Mouse (Mus musculus): ENCODE results near the gene Fhod1. TPM values are rescaled to one million over a fixed set of nuclear protein-coding genes. Genes with fewer than 3 reads are reported as not detected.
A peak's percentile ranks its signal among the peaks of the same experiment; 100 is the strongest.

Fhod1 gene
- polyA plus RNA-seq, 1 experiment from 2014 or later: 0.39 TPM

DNA sequence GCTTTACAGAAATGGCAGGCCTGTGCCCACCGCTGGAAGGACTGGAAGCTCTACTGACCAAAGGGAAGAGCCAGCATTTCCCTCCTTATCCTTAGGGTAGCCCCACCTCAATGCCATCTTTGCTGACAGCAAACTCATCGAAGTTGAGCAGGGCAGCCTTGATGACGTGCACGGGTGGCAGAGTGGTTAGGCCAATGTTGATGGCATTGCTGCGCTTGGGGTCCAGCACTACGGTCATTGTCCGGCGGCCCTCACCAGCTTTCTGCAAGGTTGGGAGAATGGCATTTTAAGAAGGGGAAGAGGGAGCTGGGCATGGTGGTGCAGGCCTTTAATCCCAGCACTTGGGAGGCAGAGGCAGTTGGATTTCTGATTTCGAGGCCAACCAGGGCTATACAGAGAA is 15.8 kb downstream of the Fhod1 start:
- Histone ChIP-seq H3K27me3 (replicated peaks; ENCODE audit: control insufficient read depth, insufficient read depth, low read length) (no peaks in the 10 kb centered on the region), H3K4me2 (ENCODE audit: low read length) (no peak overlapping the region), H3K4me3 (ENCODE audit: low read depth, low read length) (no peak overlapping the region), H3K36me3 (ENCODE audit: control insufficient read depth, insufficient read depth, low read length) (peaks cover 66% of the 10 kb centered on the region), H3K9me3 (replicated peaks; ENCODE audit: control insufficient read depth, low read length) (no peaks in the 10 kb centered on the region), H3K4me1 (ENCODE audit: control insufficient read depth, insufficient read depth, low read length) (peaks cover 6% of the 10 kb centered on the region), H3K27ac (ENCODE audit: low read depth, low read length) (no peak overlapping the region), H3K9ac (ENCODE audit: low read length) (no peak overlapping the region)
- WGBS: 95% methylated on average over 9 of the region's 9 CpGs
- DNase-seq (ENCODE audit: low spot score) (no peak), ATAC-seq (no peak)

DNA sequence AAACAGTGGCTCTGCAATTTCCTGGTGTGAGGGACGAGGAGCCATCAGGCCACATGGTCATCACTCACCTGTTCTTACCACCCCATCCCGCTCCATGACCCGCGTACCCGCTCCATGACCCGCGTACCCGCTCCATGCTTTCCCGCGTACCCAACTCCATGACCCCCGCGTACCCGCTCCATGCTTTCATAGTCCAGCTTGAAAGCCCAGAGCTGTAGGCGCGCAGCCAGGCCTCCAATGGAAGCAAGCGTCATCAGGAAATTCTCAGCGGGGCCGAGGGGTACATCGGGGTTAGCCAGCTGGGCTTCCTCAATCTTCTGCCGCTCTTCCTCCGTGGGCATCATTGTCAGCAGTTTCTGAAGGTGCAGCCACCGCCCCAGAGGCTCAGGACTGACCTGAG is 16.3 kb downstream of the Fhod1 start:
- Histone ChIP-seq H3K4me3 (ENCODE audit: low read depth, low read length) (no peak overlapping the region), H3K36me3 (ENCODE audit: control insufficient read depth, insufficient read depth, low read length) (peaks cover 65% of the 10 kb centered on the region), H3K27ac (ENCODE audit: low read depth, low read length) (no peak overlapping the region), H3K4me1 (ENCODE audit: control insufficient read depth, insufficient read depth, low read length) (peaks cover 8% of the 10 kb centered on the region), H3K9me3 (replicated peaks; ENCODE audit: control insufficient read depth, low read length) (no peaks in the 10 kb centered on the region), H3K27me3 (replicated peaks; ENCODE audit: control insufficient read depth, insufficient read depth, low read length) (no peaks in the 10 kb centered on the region), H3K4me2 (ENCODE audit: low read length) (no peak overlapping the region), H3K9ac (ENCODE audit: low read length) (no peak overlapping the region)
- ATAC-seq: no peak
- 95% methylated on average over 22 of the region's 22 CpGs for WGBS
- DNase-seq (ENCODE audit: low spot score): no peak

DNA sequence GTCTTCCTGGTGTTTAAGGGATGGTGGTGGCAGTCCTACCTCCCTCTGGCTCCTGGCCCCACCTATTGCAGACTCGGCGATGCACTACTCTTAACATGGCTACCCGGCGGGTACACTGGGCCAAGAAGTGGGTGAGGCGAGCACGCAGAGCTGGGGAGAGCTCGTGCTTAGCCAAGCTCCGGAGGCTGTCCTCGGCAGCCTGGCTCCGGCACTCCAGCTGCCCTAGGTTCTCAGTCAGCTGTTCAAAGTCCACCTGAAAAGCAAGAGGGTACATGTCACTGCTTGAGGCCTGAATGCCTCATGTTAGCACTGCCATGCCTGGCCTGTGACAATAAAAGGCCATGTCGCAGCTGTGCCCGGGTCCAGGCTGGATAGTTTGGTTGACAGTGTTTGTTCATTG is 17.4 kb downstream of the Fhod1 start:
- H3K4me1 ChIP-seq (ENCODE audit: control insufficient read depth, insufficient read depth, low read length): peaks cover 11% of the 10 kb centered on the region
- no peak overlapping the region for H3K9ac ChIP-seq (ENCODE audit: low read length)
- H3K36me3 ChIP-seq (ENCODE audit: control insufficient read depth, insufficient read depth, low read length): peaks cover 57% of the 10 kb centered on the region
- H3K27ac ChIP-seq (ENCODE audit: low read depth, low read length): no peak overlapping the region
- H3K9me3 ChIP-seq (replicated peaks; ENCODE audit: control insufficient read depth, low read length): no peaks in the 10 kb centered on the region
- ATAC-seq (no peak), DNase-seq (ENCODE audit: low spot score) (no peak)
- WGBS: 95% methylated on average over 12 of the region's 12 CpGs
- no peak overlapping the region for H3K4me3 ChIP-seq (ENCODE audit: low read depth, low read length)
- H3K4me2 ChIP-seq (ENCODE audit: low read length): no peak overlapping the region
- H3K27me3 ChIP-seq (replicated peaks; ENCODE audit: control insufficient read depth, insufficient read depth, low read length): no peaks in the 10 kb centered on the region

DNA sequence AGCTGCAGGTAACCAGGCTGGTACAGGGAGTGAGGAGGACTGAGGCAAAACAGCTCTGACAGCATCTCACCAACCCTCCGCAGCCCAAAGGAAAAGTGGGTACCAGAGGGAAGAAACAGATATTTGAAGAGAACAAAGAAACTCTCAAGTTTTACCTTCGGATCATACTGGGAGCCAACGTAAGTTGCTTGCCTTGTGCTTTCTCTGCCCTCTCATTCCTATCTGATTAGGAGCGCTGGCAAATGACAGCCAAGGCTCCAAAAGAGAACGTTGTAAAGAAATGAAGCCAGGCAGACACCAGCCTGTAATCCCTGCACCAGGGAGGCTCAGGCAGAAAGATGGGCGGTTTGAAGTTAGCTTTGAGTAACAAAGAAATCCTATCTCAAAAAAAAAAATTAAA is 20.8 kb downstream of the Fhod1 start:
- Histone ChIP-seq H3K9ac (ENCODE audit: low read length) (peak overlapping the region; percentile 73), H3K36me3 (ENCODE audit: control insufficient read depth, insufficient read depth, low read length) (peaks cover 52% of the 10 kb centered on the region), H3K4me3 (ENCODE audit: low read depth, low read length) (peak overlapping the region; percentile 67), H3K27ac (ENCODE audit: low read depth, low read length) (no peak overlapping the region), H3K4me1 (ENCODE audit: control insufficient read depth, insufficient read depth, low read length) (peaks cover 16% of the 10 kb centered on the region), H3K4me2 (ENCODE audit: low read length) (peak overlapping the region; percentile 91), H3K9me3 (replicated peaks; ENCODE audit: control insufficient read depth, low read length) (no peaks in the 10 kb centered on the region), H3K27me3 (replicated peaks; ENCODE audit: control insufficient read depth, insufficient read depth, low read length) (no peaks in the 10 kb centered on the region)
- DNase-seq (ENCODE audit: low spot score) (no peak), ATAC-seq (no peak)
- WGBS: 41% methylated on average over 6 of the region's 6 CpGs

DNA sequence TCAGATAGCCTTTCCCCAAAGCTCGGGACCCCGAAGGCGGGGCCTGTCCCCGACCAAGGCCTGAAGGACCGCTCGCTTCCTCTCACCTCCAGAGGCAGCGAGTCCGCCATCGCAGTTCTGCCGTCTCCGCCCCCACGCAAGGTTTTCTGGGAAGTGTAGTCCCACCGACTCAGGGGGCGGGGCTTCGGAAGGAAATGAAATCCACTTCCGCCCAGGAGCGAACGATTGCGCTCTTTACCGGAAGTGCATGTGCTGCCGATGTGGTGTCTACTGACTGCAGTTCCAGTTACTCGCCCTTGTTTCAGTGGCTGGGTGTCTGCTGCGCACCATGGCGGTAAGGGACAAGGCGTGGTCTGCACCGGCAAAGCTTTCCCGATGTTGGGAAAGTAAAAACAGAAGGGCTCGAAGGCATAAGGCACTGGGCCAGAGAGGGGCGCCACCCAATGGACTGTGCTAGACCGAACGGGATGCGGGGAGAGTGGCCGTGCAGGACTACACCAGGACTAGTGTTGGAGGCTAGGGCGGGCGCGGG is 21.5 kb downstream of the Fhod1 start, which contains the start of the genes Lrrc29 and Tmem208:
Gene Lrrc29 (minus strand): TSS at position 138 of the 532 bp plus-strand sequence.
Gene Tmem208 (plus strand): TSS at position 214 of the 532 bp plus-strand sequence.
- peak within 1 kb of the TSS; percentile 67 for H3K4me3 ChIP-seq (ENCODE audit: low read depth, low read length)

DNA sequence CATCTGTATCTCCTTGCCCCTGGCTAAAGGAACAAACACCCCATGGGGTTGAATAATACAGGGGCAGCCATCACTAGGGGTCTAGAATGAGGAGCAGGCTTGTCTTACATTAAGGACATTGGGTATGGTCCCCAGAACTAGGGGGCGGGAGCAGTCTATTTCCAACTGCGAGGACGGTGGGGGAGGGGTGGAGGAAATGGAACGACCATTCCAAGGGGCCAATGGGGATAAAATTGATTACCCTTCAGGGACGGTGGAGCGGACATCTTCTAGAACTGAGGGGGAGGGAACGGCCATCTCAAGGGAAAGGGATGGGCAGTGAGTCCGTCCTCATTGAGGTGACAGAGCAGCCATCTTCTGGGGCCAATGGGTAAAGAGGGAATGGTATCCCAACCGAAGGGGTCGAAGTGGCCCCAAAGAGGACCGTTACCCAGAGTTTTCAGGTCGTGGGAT is 22.1 kb downstream of the Fhod1 start:
- peak; percentile 38 for ATAC-seq
- WGBS: 0% methylated on average over 12 of the region's 12 CpGs

More for the DNA sequence above, 21.5 kb downstream of the Fhod1 start, which contains the start of the genes Lrrc29 and Tmem208:
- Histone ChIP-seq H3K4me2 (ENCODE audit: low read length) (peak within 1 kb of the TSS; percentile 91), H3K9ac (ENCODE audit: low read length) (peak within 1 kb of the TSS; percentile 73), H3K27ac (ENCODE audit: low read depth, low read length) (peak within 1 kb of the TSS; percentile 70; the same call in 1 of the 2 replicates), H3K27me3 (replicated peaks; ENCODE audit: control insufficient read depth, insufficient read depth, low read length) (no peaks in the 10 kb centered on the region), H3K4me1 (ENCODE audit: control insufficient read depth, insufficient read depth, low read length) (peaks cover 16% of the 10 kb centered on the region), H3K9me3 (replicated peaks; ENCODE audit: control insufficient read depth, low read length) (no peaks in the 10 kb centered on the region), H3K36me3 (ENCODE audit: control insufficient read depth, insufficient read depth, low read length) (peaks cover 45% of the 10 kb centered on the region)
- ATAC-seq (peak; percentile 94), DNase-seq (ENCODE audit: low spot score) (peak; percentile 98)
- WGBS: under 1% methylated on average over 36 of the region's 36 CpGs

DNA sequence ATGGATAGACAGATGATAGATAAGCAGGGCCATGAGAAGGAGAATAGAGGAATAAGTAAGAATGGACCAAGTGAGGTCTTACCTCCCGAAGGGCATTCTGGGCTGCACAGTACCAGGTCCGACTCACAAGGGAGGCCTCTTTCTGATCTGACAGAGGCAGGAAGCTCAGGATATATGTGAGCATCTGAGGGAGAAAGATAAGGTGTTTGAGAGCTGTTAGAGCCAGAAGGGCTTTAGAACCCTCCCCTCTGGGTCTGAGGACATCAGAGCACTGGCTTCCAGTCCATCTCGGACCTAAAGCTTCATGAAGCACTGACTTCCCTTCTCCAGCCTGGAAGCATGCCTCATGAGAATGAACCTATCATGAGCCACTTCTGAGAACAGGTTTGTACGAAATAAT is 24.6 kb downstream of the Fhod1 start:
- ATAC-seq (no peak), DNase-seq (ENCODE audit: low spot score) (no peak)
- Histone ChIP-seq H3K27ac (ENCODE audit: low read depth, low read length) (no peak overlapping the region), H3K4me2 (ENCODE audit: low read length) (no peak overlapping the region), H3K9me3 (replicated peaks; ENCODE audit: control insufficient read depth, low read length) (no peaks in the 10 kb centered on the region), H3K36me3 (ENCODE audit: control insufficient read depth, insufficient read depth, low read length) (peaks cover 28% of the 10 kb centered on the region), H3K4me1 (ENCODE audit: control insufficient read depth, insufficient read depth, low read length) (peaks cover 16% of the 10 kb centered on the region), H3K27me3 (replicated peaks; ENCODE audit: control insufficient read depth, insufficient read depth, low read length) (no peaks in the 10 kb centered on the region), H3K4me3 (ENCODE audit: low read depth, low read length) (no peak overlapping the region), H3K9ac (ENCODE audit: low read length) (no peak overlapping the region)
- WGBS: 92% methylated on average over 4 of the region's 4 CpGs

More for the DNA sequence above, 22.1 kb downstream of the Fhod1 start:
- peak overlapping the region; percentile 67 for H3K4me3 ChIP-seq (ENCODE audit: low read depth, low read length)
- H3K9ac ChIP-seq (ENCODE audit: low read length): peak overlapping the region; percentile 73
- H3K27me3 ChIP-seq (replicated peaks; ENCODE audit: control insufficient read depth, insufficient read depth, low read length): no peaks in the 10 kb centered on the region
- H3K4me1 ChIP-seq (ENCODE audit: control insufficient read depth, insufficient read depth, low read length): peaks cover 16% of the 10 kb centered on the region
- H3K9me3 ChIP-seq (replicated peaks; ENCODE audit: control insufficient read depth, low read length): no peaks in the 10 kb centered on the region
- DNase-seq (ENCODE audit: low spot score): peak; percentile 17
- peak overlapping the region; percentile 71 for H3K4me2 ChIP-seq (ENCODE audit: low read length)
- H3K27ac ChIP-seq (ENCODE audit: low read depth, low read length): peak overlapping the region; percentile 17; the same call in 1 of the 2 replicates
- H3K36me3 ChIP-seq (ENCODE audit: control insufficient read depth, insufficient read depth, low read length): peaks cover 39% of the 10 kb centered on the region

DNA sequence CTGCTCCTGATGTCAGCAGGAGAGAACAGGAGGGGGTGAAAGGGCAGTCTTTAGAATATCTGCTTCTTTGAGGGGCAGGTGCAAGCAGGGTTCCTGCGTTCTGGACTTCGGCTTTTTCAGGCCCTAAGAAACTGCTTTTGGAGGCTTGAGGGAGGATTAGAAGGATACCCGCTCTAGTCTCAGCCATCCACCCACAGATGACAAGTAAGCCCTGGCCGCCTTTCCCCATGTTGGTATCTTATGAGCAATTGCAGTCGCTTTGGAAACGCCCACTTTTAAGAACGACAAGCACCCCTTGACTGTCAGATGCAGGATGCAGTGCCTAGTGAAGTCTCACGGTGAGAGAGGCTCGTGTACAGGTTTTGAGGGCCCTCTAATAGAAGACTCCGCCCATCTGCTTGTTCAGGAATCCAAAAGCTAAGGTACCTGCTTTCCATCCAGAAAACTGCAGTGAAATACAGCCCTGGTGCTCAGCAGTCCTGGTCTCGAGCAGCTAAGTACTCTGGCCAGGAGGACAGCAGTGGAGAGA is 29.0 kb downstream of the Fhod1 start:
- H3K4me1 ChIP-seq (ENCODE audit: control insufficient read depth, insufficient read depth, low read length): no peaks in the 10 kb centered on the region
- H3K27ac ChIP-seq (ENCODE audit: low read depth, low read length): no peak overlapping the region
- no peaks in the 10 kb centered on the region for H3K9me3 ChIP-seq (replicated peaks; ENCODE audit: control insufficient read depth, low read length)
- no peak for ATAC-seq
- WGBS: 85% methylated on average over 11 of the region's 11 CpGs
- no peak overlapping the region for H3K4me2 ChIP-seq (ENCODE audit: low read length)
- H3K4me3 ChIP-seq (ENCODE audit: low read depth, low read length): no peak overlapping the region
- H3K9ac ChIP-seq (ENCODE audit: low read length): no peak overlapping the region
- H3K36me3 ChIP-seq (ENCODE audit: control insufficient read depth, insufficient read depth, low read length): peaks cover 59% of the 10 kb centered on the region
- H3K27me3 ChIP-seq (replicated peaks; ENCODE audit: control insufficient read depth, insufficient read depth, low read length): no peaks in the 10 kb centered on the region
- DNase-seq (ENCODE audit: low spot score): no peak

DNA sequence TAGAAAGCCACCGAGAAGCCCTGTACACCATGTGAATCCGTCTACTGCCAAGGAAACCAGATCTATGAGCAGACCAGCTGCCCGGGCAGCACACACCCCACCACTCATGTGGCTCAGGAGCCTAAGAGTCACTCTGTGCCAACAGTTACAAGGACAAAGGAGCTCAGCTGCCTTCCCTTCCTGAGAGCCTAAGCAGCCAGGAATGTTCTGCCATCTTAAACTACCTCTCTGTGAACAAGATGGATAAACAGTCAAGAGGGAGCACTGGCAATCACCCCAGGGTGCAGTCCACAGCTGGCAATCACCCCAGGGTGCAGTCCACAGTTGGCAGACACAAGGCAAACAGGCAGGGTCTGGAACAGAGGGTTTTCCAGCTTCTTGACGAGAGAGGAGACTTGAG is 29.8 kb downstream of the Fhod1 start:
- Histone ChIP-seq H3K27ac (ENCODE audit: low read depth, low read length) (no peak overlapping the region), H3K4me1 (ENCODE audit: control insufficient read depth, insufficient read depth, low read length) (no peaks in the 10 kb centered on the region), H3K36me3 (ENCODE audit: control insufficient read depth, insufficient read depth, low read length) (peaks cover 62% of the 10 kb centered on the region), H3K9ac (ENCODE audit: low read length) (no peak overlapping the region), H3K9me3 (replicated peaks; ENCODE audit: control insufficient read depth, low read length) (no peaks in the 10 kb centered on the region), H3K4me3 (ENCODE audit: low read depth, low read length) (no peak overlapping the region), H3K4me2 (ENCODE audit: low read length) (no peak overlapping the region), H3K27me3 (replicated peaks; ENCODE audit: control insufficient read depth, insufficient read depth, low read length) (no peaks in the 10 kb centered on the region)
- ATAC-seq (no peak), DNase-seq (ENCODE audit: low spot score) (no peak)
- 94% methylated on average over 4 of the region's 4 CpGs for WGBS
